In genomic region chr5:30646036-30646435, GRCm38 (mm10) we compare ENCODE assay signal across 24 mouse cellular contexts. TPM values are rescaled to one million over a fixed set of nuclear protein-coding genes. Genes with fewer than 3 reads are reported as not detected.
DNase-seq lines count a peak whose midpoint lies in the region; ATAC-seq and TF ChIP-seq lines count a peak whose summit lies in the region.
"Had no signal": no experiment of that assay in that cellular context is flagged by ENCODE, and none has a peak within 500 bp of the region (broad histone marks: within the 10 kb centered on the region; RNA-seq: fewer than 3 reads in every experiment).

No protein-coding gene starts in this region.

- no peak for TF ChIP-seq CTCF in kidney, postnatal 0 days (IDR thresholded peaks at IDR 0.05; ENCODE audit: low read depth)

- intact Hi-C loops in heart, postnatal 10 days (cut with DNase I): no loop called here

- no peak overlapping the region for H3K4me3 ChIP-seq in kidney, postnatal 0 days (replicated peaks; ENCODE audit: low read depth, low read length)
- no peak overlapping the region for H3K4me3 ChIP-seq in kidney, embryonic 15.5 days (replicated peaks)
- H3K4me3 ChIP-seq in forebrain, embryonic 10.5 days: no peak overlapping the region
- H3K4me3 ChIP-seq: gastrocnemius, adult 2 months; heart, embryonic 13.5 days; hindbrain, embryonic 15.5 days; limb, embryonic 10.5 days had no signal

- H3K36me3 ChIP-seq in kidney, postnatal 0 days (ENCODE audit: insufficient read depth, low read length): no peaks in the 10 kb centered on the region
- no peaks in the 10 kb centered on the region for H3K36me3 ChIP-seq in kidney, embryonic 15.5 days
- H3K36me3 ChIP-seq in forebrain, embryonic 10.5 days (replicated peaks): no peaks in the 10 kb centered on the region
- H3K36me3 ChIP-seq: heart, embryonic 13.5 days; hindbrain, embryonic 15.5 days; limb, embryonic 10.5 days had no signal

- no peak overlapping the region for H3K4me2 ChIP-seq in kidney, postnatal 0 days (ENCODE audit: low read length)
- no peak overlapping the region for H3K4me2 ChIP-seq in kidney, embryonic 15.5 days
- H3K4me2 ChIP-seq: heart, embryonic 13.5 days; hindbrain, embryonic 15.5 days; liver, embryonic 11.5 days; midbrain, embryonic 11.5 days had no signal

- H3K9me3 ChIP-seq in kidney, postnatal 0 days (replicated peaks; ENCODE audit: low read length): no peaks in the 10 kb centered on the region
- no peaks in the 10 kb centered on the region for H3K9me3 ChIP-seq in kidney, embryonic 15.5 days (replicated peaks)
- H3K9me3 ChIP-seq in forebrain, embryonic 10.5 days: no peaks in the 10 kb centered on the region
- H3K9me3 ChIP-seq: G1E; heart, embryonic 13.5 days; hindbrain, embryonic 15.5 days; limb, embryonic 10.5 days had no signal

- no peak overlapping the region for H3K9ac ChIP-seq in kidney, postnatal 0 days (ENCODE audit: low read depth, low read length)
- H3K9ac ChIP-seq in kidney, embryonic 15.5 days: no peak overlapping the region
- H3K9ac ChIP-seq: heart, embryonic 13.5 days; hindbrain, embryonic 15.5 days; liver, postnatal 0 days had no signal

- no peak overlapping the region; the same call in 1 of the 2 replicates for H3K27ac ChIP-seq in kidney, postnatal 0 days
- H3K27ac ChIP-seq in kidney, embryonic 15.5 days: no peak overlapping the region
- H3K27ac ChIP-seq in forebrain, embryonic 10.5 days: no peak overlapping the region
- H3K27ac ChIP-seq: heart, embryonic 13.5 days; hindbrain, embryonic 15.5 days; limb, embryonic 10.5 days had no signal

- DNase-seq in heart, postnatal 10 days: peak; percentile 63 to 67
- DNase-seq in heart, adult 8-10 months (ENCODE audit: low spot score): no peak
- DNase-seq in kidney, postnatal 0 days (ENCODE audit: low spot score): peak; percentile 40
- peak; percentile 34 for DNase-seq in lung, postnatal 36 days
- DNase-seq in lung, postnatal 25 days (ENCODE audit: low spot score): no peak
- DNase-seq in forebrain, embryonic 10.5 days (ENCODE audit: extremely low spot score, low spot score): no peak
- DNase-seq: adrenal gland, adult 8-10 months; B cell, adult 2 months; cerebellum, adult 9-10 months; gastrocnemius, adult 2 months; heart, postnatal 36 days; liver, postnatal 0 days; thymus, postnatal 14 days had no signal

- no peaks in the 10 kb centered on the region for H3K27me3 ChIP-seq in kidney, postnatal 0 days (ENCODE audit: insufficient read depth, low read length)
- no peaks in the 10 kb centered on the region for H3K27me3 ChIP-seq in kidney, embryonic 15.5 days
- H3K27me3 ChIP-seq in forebrain, embryonic 10.5 days (ENCODE audit: poor library complexity, severe bottlenecking): no peaks in the 10 kb centered on the region
- H3K27me3 ChIP-seq: hindbrain, embryonic 15.5 days had no signal

- 45% methylated on average over 2 of the region's 2 CpGs for WGBS in kidney, postnatal 0 days
- WGBS in kidney, embryonic 15.5 days: 55% methylated on average over 2 of the region's 2 CpGs
- WGBS in forebrain, embryonic 10.5 days: 84% methylated on average over 2 of the region's 2 CpGs

- peaks cover 15% of the 10 kb centered on the region; the same call in 1 of the 2 replicates for H3K4me1 ChIP-seq in kidney, postnatal 0 days (replicated peaks; ENCODE audit: insufficient read depth, low read length)
- peaks cover 23% of the 10 kb centered on the region for H3K4me1 ChIP-seq in kidney, embryonic 15.5 days
- peaks cover 22% of the 10 kb centered on the region for H3K4me1 ChIP-seq in forebrain, embryonic 10.5 days

- ATAC-seq in kidney, postnatal 0 days (replicated peaks; ENCODE audit: low FRiP score, low read depth): no peak
- no peak for ATAC-seq in kidney, embryonic 15.5 days (replicated peaks; ENCODE audit: low FRiP score)
- ATAC-seq: forebrain, embryonic 14.5 days; liver, postnatal 0 days; Patski had no signal

RNA-seq across cellular contexts. Expression of gene Slc35f6, which starts 1.7 kb away (rescaled TPM):
- total RNA-seq in heart, postnatal 10 days (2021): 10 to 100 TPM; 42.1 to 45.4 TPM
- total RNA-seq in heart, adult 8-10 months (2022): 10 to 100 TPM; 48.3 to 60.9 (median 54.9) TPM
- polyA plus RNA-seq in kidney, postnatal 0 days (2015; fragmentation: Nextera tagmentation; extraction: Ambion mirVana): 24.8 and 26.7 TPM in 2 replicates
- 25.7 and 27.1 TPM in 2 replicates for polyA plus RNA-seq in kidney, embryonic 15.5 days (2015; fragmentation: Nextera tagmentation; extraction: Ambion mirVana)
- polyA plus RNA-seq in forebrain, embryonic 10.5 days (2016; fragmentation: Nextera tagmentation; extraction: Ambion mirVana): 25.9 and 27.2 TPM in 2 replicates

RNA-seq across cellular contexts. Expression of gene Cenpa, which starts 20.5 kb away (rescaled TPM):
- 10 to 100 TPM; 85.5 to 86.1 TPM for total RNA-seq in heart, postnatal 10 days (2021)
- 10 to 100 TPM; 50.6 to 80.0 (median 64.5) TPM for total RNA-seq in heart, adult 8-10 months (2022)
- polyA plus RNA-seq in kidney, postnatal 0 days (2015; fragmentation: Nextera tagmentation; extraction: Ambion mirVana): 171 and 175 TPM in 2 replicates
- polyA plus RNA-seq in kidney, embryonic 15.5 days (2015; fragmentation: Nextera tagmentation; extraction: Ambion mirVana): 298 and 308 TPM in 2 replicates
- polyA plus RNA-seq in forebrain, embryonic 10.5 days (2016; fragmentation: Nextera tagmentation; extraction: Ambion mirVana): 439 and 473 TPM in 2 replicates

RNA-seq across cellular contexts. Expression of gene Kcnk3, which starts 58.1 kb away (rescaled TPM):
- 100 to 1,000 TPM; 159 to 183 TPM for total RNA-seq in heart, postnatal 10 days (2021)
- total RNA-seq in heart, adult 8-10 months (2022): 100 to 1,000 TPM; 268 to 282 (median 276) TPM
- polyA plus RNA-seq in kidney, postnatal 0 days (2015; fragmentation: Nextera tagmentation; extraction: Ambion mirVana): 1.8 and 2.0 TPM in 2 replicates
- 2.7 and 8.0 TPM in 2 replicates for polyA plus RNA-seq in kidney, embryonic 15.5 days (2015; fragmentation: Nextera tagmentation; extraction: Ambion mirVana)
- polyA plus RNA-seq in forebrain, embryonic 10.5 days (2016; fragmentation: Nextera tagmentation; extraction: Ambion mirVana): 0.05 and 0.14 TPM in 2 replicates
- total RNA-seq: CH12.LX; megakaryocyte progenitor cell, adult 5-6 weeks had no signal
- polyA plus RNA-seq: G1E, Patski had no signal

Comparison
In these comparisons a context has a peak if more than half of its experiments do, and no peak if none do; other contexts are left out.
1. DNase-seq: peak in heart, postnatal 10 days (2 of 2), kidney, postnatal 0 days (single experiment) and lung, postnatal 36 days (single experiment); none in heart, adult 8-10 months (single experiment), lung, postnatal 25 days (single experiment) and forebrain, embryonic 10.5 days (single experiment).